Mouse (Mus musculus): ENCODE measurements around the gene Ptpn4. TPM values are rescaled to one million over a fixed set of nuclear protein-coding genes. Genes with fewer than 3 reads are reported as not detected.

Gene Ptpn4
- polyA plus RNA-seq, 1 experiment from 2014 or later = 19.4 TPM

DNA sequence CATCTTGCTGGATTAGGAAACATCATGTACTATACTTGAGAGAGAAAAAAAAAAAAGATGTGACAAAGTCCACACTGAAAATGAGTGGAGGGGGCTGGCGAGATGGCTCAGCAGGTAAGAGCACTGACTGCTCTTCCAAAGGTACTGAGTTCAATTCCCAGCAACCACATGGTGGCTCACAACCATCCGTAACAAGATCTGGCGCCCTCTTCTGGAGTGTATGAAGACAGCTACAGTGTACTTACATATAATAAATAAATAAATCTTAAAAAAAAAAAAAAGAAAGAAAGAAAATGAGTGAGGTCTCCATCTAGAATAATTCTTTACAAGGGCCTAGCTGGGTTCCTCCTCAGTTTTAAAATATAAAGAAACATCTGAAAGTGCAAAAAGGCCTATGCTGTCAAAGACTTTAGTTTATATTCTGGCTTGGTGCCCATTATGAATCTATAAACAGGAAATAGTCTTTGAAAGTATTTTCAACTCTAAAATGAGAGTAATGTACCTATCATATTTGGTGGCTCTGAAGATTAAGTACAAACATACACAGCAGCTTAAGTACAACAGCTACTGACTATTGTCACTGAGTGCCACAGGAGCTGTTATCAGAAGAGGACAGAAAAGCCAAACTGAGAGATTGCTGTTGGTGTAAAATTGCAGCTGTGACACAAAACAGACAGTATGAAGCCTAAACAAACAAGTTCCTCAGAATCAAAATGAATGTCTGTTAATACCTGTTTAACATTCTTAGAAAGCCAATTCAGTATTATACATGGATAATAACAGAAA is 151.4 kb downstream of the Ptpn4 start:
- no peaks in the 10 kb centered on the region for H3K9me3 ChIP-seq (ENCODE audit: control insufficient read depth, low read length)
- no peak overlapping the region for H3K27ac ChIP-seq (ENCODE audit: low read depth, low read length)
- H3K9ac ChIP-seq (ENCODE audit: low read length) = no peak overlapping the region
- no peak overlapping the region for H3K4me2 ChIP-seq (ENCODE audit: low read depth, low read length, severe bottlenecking)
- H3K36me3 ChIP-seq (ENCODE audit: control insufficient read depth, insufficient read depth, low read length) = no peaks in the 10 kb centered on the region
- ATAC-seq (replicated peaks; ENCODE audit: low FRiP score) (no peak), DNase-seq (ENCODE audit: low spot score) (no peak)
- H3K4me1 ChIP-seq (replicated peaks; ENCODE audit: control insufficient read depth, insufficient read depth, low read length) = no peaks in the 10 kb centered on the region
- WGBS = 89% methylated on average over 3 of the region's 3 CpGs
- H3K4me3 ChIP-seq (ENCODE audit: low read depth, low read length) = no peak overlapping the region
- H3K27me3 ChIP-seq (ENCODE audit: control insufficient read depth, insufficient read depth, low read length) = no peaks in the 10 kb centered on the region

DNA sequence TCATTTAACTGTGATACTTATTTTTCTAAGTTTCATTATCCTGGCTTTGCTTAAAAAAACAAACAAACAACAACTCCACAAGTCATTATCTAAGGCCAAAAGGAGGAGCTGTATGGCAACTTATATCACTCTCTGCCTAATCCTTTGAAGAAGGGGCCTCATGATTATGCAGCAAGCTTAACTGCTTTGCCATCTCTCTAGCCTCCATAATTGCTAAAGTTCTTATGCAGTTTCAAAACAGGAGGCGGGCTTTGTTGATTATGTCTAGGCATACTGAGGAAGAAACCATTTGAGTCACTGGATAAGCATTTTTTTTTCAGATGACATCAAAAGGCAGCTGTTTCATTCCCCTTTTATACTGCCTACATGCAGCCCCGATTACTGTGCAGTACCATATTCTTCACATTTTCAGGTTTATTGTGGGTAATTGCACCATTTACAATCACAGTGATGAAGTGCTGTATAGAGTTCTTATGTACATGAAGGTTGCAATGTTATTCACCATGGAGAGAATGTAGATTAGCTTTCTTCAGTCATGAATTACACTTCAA is 155.7 kb downstream of the Ptpn4 start:
- no peaks in the 10 kb centered on the region for H3K4me1 ChIP-seq (replicated peaks; ENCODE audit: control insufficient read depth, insufficient read depth, low read length)
- H3K27ac ChIP-seq (ENCODE audit: low read depth, low read length) = no peak overlapping the region
- peak; percentile 30 for ATAC-seq (replicated peaks; ENCODE audit: low FRiP score)
- no peaks in the 10 kb centered on the region for H3K9me3 ChIP-seq (ENCODE audit: control insufficient read depth, low read length)
- no peak for DNase-seq (ENCODE audit: low spot score)
- H3K27me3 ChIP-seq (ENCODE audit: control insufficient read depth, insufficient read depth, low read length) = no peaks in the 10 kb centered on the region
- H3K4me3 ChIP-seq (ENCODE audit: low read depth, low read length) = no peak overlapping the region
- H3K36me3 ChIP-seq (ENCODE audit: control insufficient read depth, insufficient read depth, low read length) = no peaks in the 10 kb centered on the region
- WGBS = 45% methylated on average over 2 of the region's 2 CpGs
- H3K4me2 ChIP-seq (ENCODE audit: low read depth, low read length, severe bottlenecking) = no peak overlapping the region
- H3K9ac ChIP-seq (ENCODE audit: low read length) = no peak overlapping the region

DNA sequence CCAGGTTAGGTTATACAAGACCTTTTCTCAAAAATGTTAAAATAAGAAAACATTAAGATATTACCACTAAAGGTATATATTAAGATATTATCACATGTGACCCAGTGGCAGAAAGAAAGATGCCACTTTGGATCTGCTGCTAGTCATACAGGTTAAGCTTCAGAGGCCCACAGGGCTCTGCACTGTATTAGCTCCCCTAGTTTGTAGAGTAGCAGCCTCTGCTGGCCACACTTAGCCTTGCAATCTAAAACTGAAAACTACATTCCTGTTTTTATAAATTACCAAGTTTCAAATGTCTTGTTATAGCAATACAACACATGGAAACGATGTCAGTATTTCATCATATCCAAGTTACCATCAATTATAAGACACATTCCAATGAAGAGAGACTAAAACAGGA is 162.4 kb downstream of the Ptpn4 start:
- H3K4me1 ChIP-seq (replicated peaks; ENCODE audit: control insufficient read depth, insufficient read depth, low read length) = no peaks in the 10 kb centered on the region

DNA sequence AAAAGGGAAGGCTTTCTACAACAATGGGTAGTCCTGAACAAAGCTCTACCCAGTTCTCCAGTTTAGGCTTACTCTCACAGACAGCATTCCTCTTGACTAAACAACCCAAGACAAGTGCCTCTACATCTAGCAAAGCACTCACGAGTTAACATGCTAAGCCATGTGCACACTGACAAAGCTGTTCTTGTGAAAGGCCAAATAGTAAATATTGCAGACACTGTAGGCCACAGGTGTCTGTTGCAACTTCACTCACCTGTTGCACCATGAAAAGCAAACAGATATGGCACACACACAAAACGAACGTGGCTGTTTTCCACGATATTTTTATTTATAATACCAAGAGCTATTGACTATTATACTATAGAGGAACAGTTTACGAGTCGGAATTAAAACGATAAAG is 170.5 kb downstream of the Ptpn4 start:
- no peaks in the 10 kb centered on the region for H3K4me1 ChIP-seq (replicated peaks; ENCODE audit: control insufficient read depth, insufficient read depth, low read length)
- H3K4me3 ChIP-seq (ENCODE audit: low read depth, low read length) = no peak overlapping the region
- WGBS = 92% methylated on average over 7 of the region's 7 CpGs
- no peak for DNase-seq (ENCODE audit: low spot score)
- no peak overlapping the region for H3K27ac ChIP-seq (ENCODE audit: low read depth, low read length)
- no peak overlapping the region for H3K9ac ChIP-seq (ENCODE audit: low read length)
- H3K4me2 ChIP-seq (ENCODE audit: low read depth, low read length, severe bottlenecking) = no peak overlapping the region
- no peak for ATAC-seq (replicated peaks; ENCODE audit: low FRiP score)
- no peaks in the 10 kb centered on the region for H3K9me3 ChIP-seq (ENCODE audit: control insufficient read depth, low read length)
- no peaks in the 10 kb centered on the region; the same call in 1 of the 2 replicates for H3K36me3 ChIP-seq (ENCODE audit: control insufficient read depth, insufficient read depth, low read length)
- no peaks in the 10 kb centered on the region for H3K27me3 ChIP-seq (ENCODE audit: control insufficient read depth, insufficient read depth, low read length)

More for the DNA sequence above, 162.4 kb downstream of the Ptpn4 start:
- Histone ChIP-seq H3K27ac (ENCODE audit: low read depth, low read length) (no peak overlapping the region), H3K4me3 (ENCODE audit: low read depth, low read length) (no peak overlapping the region), H3K9me3 (ENCODE audit: control insufficient read depth, low read length) (no peaks in the 10 kb centered on the region), H3K9ac (ENCODE audit: low read length) (no peak overlapping the region), H3K36me3 (ENCODE audit: control insufficient read depth, insufficient read depth, low read length) (no peaks in the 10 kb centered on the region), H3K4me2 (ENCODE audit: low read depth, low read length, severe bottlenecking) (no peak overlapping the region), H3K27me3 (ENCODE audit: control insufficient read depth, insufficient read depth, low read length) (no peaks in the 10 kb centered on the region)
- no peak for DNase-seq (ENCODE audit: low spot score)
- ATAC-seq (replicated peaks; ENCODE audit: low FRiP score) = 0 out of 2 replicates have a peak, but pooled peaks have one; percentile 53
- 88% methylated on average over 1 of the region's 1 CpGs for WGBS

DNA sequence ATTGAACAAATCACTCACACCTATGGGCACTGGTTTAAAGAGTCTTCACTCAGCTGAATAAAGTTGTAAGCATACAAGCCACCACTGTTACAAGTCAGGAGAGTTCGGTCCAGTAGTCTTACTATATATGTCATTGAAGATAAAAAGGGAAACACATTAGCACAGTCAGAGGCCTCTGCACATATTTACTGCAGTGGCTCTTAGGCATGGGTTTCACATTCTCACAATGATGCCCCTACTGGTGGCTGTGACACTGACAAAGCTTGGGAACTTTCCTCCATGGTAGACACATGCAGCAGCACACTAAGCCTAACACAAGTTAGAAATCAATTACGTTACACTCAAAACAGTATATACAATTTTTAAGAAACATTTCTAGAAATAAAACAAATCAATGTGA is 183.1 kb downstream of the Ptpn4 start:
- 92% methylated on average over 2 of the region's 2 CpGs for WGBS
- no peaks in the 10 kb centered on the region for H3K36me3 ChIP-seq (ENCODE audit: control insufficient read depth, insufficient read depth, low read length)
- H3K4me3 ChIP-seq (ENCODE audit: low read depth, low read length) = no peak overlapping the region
- ATAC-seq (replicated peaks; ENCODE audit: low FRiP score) = no peak
- H3K9me3 ChIP-seq (ENCODE audit: control insufficient read depth, low read length) = no peaks in the 10 kb centered on the region
- H3K27ac ChIP-seq (ENCODE audit: low read depth, low read length) = no peak overlapping the region
- no peak overlapping the region for H3K4me2 ChIP-seq (ENCODE audit: low read depth, low read length, severe bottlenecking)
- DNase-seq (ENCODE audit: low spot score) = no peak
- H3K27me3 ChIP-seq (ENCODE audit: control insufficient read depth, insufficient read depth, low read length) = no peaks in the 10 kb centered on the region
- H3K4me1 ChIP-seq (replicated peaks; ENCODE audit: control insufficient read depth, insufficient read depth, low read length) = no peaks in the 10 kb centered on the region
- no peak overlapping the region for H3K9ac ChIP-seq (ENCODE audit: low read length)

DNA sequence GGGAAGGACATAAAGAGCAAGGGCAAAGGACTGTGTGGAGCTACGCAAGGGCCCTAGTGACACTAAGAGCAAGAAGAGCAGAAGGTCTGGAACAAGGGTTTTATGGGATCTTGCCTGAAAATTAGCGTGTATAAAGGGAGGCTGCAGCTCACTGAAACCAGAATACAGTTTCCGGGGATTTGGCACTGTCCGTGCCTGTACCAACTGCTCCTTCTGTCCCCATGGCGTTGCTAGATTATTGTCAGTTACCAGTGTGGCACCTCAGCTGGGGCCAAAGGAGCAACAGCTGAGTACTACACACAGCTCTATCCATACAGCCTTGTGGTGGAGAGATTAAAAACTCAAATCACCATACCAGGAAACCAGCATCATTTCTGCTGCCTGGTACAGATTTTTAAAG is 187.0 kb downstream of the Ptpn4 start:
- H3K4me1 ChIP-seq (replicated peaks; ENCODE audit: control insufficient read depth, insufficient read depth, low read length) = no peaks in the 10 kb centered on the region; the same call in 1 of the 2 replicates
- H3K27me3 ChIP-seq (ENCODE audit: control insufficient read depth, insufficient read depth, low read length) = no peaks in the 10 kb centered on the region
- H3K4me2 ChIP-seq (ENCODE audit: low read depth, low read length, severe bottlenecking) = no peak overlapping the region
- ATAC-seq (replicated peaks; ENCODE audit: low FRiP score) (no peak), DNase-seq (ENCODE audit: low spot score) (no peak)
- no peaks in the 10 kb centered on the region for H3K36me3 ChIP-seq (ENCODE audit: control insufficient read depth, insufficient read depth, low read length)
- H3K9ac ChIP-seq (ENCODE audit: low read length) = no peak overlapping the region
- H3K9me3 ChIP-seq (ENCODE audit: control insufficient read depth, low read length) = no peaks in the 10 kb centered on the region
- 93% methylated on average over 5 of the region's 5 CpGs for WGBS
- H3K4me3 ChIP-seq (ENCODE audit: low read depth, low read length) = no peak overlapping the region
- no peak overlapping the region for H3K27ac ChIP-seq (ENCODE audit: low read depth, low read length)

DNA sequence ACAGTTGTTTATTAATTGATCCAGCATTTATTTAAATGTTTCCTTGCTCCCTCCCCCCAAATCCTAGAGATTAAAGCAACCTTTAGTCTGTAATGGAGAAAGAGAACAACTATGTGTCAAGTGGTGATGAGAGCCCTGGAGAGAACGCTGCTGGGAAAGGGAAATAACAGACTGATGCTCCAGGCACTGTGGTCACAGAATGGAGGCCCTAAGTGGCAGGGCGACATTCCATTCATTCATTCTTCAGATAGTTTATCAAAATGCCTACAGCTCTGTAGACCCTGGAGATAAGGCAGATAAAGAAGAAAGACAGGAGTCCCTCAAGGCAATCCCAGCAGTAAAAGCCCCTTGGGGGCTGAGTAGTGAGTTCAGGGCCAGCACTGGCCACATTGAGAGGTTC is 187.8 kb downstream of the Ptpn4 start:
- WGBS = 79% methylated on average over 2 of the region's 2 CpGs
- no peaks in the 10 kb centered on the region for H3K27me3 ChIP-seq (ENCODE audit: control insufficient read depth, insufficient read depth, low read length)
- no peak overlapping the region for H3K4me3 ChIP-seq (ENCODE audit: low read depth, low read length)
- no peaks in the 10 kb centered on the region for H3K36me3 ChIP-seq (ENCODE audit: control insufficient read depth, insufficient read depth, low read length)
- DNase-seq (ENCODE audit: low spot score) (no peak), ATAC-seq (replicated peaks; ENCODE audit: low FRiP score) (no peak)
- no peak overlapping the region for H3K27ac ChIP-seq (ENCODE audit: low read depth, low read length)
- H3K9ac ChIP-seq (ENCODE audit: low read length) = no peak overlapping the region
- no peak overlapping the region for H3K4me2 ChIP-seq (ENCODE audit: low read depth, low read length, severe bottlenecking)
- no peaks in the 10 kb centered on the region; the same call in 1 of the 2 replicates for H3K4me1 ChIP-seq (replicated peaks; ENCODE audit: control insufficient read depth, insufficient read depth, low read length)
- H3K9me3 ChIP-seq (ENCODE audit: control insufficient read depth, low read length) = no peaks in the 10 kb centered on the region

DNA sequence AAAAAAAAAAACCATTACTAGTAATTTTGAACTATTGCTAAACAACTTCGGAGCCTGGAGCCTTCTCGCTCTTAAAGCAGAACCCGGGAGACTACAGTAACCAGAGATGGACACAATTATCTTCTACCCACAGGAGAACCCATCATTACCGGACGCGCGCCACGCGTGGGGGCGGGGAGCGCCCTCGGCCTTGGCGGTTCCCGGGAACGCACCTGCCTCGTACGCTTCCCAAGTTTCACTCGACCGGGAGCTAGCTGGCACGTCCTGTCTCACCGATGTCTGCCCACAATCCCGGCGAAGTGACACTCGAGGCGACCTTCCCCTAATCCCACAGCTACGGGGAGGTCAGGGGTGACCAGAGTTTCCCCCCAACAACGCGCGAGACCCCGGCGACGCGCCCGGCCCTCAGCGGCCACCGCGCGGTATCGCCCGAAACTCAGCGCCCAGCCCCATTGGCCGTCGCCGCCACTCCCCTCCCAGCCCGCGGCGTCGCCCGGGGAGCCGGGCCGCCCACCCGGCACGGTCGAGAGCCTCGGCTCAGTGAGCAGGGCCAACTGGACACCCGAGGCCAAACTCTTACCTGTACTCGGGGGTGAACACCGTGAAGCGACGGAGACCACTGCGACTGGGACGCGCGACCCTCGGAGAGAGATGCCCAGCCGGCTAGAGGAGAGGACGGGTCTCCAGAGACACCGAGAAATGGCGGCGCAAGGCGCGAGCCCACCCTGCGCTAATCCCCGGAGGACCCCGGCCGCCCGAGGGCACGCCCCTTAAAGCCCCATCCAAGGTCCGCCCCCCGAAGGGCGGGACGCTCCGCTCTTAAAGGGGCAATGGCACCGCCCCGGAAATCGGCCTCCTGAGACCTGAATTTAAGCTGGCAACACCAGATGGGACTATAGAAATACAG is 189.0 kb downstream of the Ptpn4 start, which contains the start of gene Epb41l5:
Epb41l5 (minus strand) TSS at position 796 of the 907 bp plus-strand sequence.
- peak; percentile 98 for ATAC-seq (replicated peaks; ENCODE audit: low FRiP score)

More for the DNA sequence above, 189.0 kb downstream of the Ptpn4 start, which contains the start of gene Epb41l5:
- H3K4me2 ChIP-seq (ENCODE audit: low read depth, low read length, severe bottlenecking) = peak within 1 kb of the TSS; percentile 78
- H3K27me3 ChIP-seq (ENCODE audit: control insufficient read depth, insufficient read depth, low read length) = no peaks in the 10 kb centered on the region
- H3K4me3 ChIP-seq (ENCODE audit: low read depth, low read length) = peak within 1 kb of the TSS; percentile 79
- H3K27ac ChIP-seq (ENCODE audit: low read depth, low read length) = peak within 1 kb of the TSS; percentile 79
- WGBS = under 1% methylated on average over 85 of the region's 86 CpGs
- peak; percentile 95 for DNase-seq (ENCODE audit: low spot score)
- H3K9ac ChIP-seq (ENCODE audit: low read length) = peak within 1 kb of the TSS; percentile 73
- no peaks in the 10 kb centered on the region for H3K9me3 ChIP-seq (ENCODE audit: control insufficient read depth, low read length)
- no peaks in the 10 kb centered on the region for H3K36me3 ChIP-seq (ENCODE audit: control insufficient read depth, insufficient read depth, low read length)
- no peaks in the 10 kb centered on the region; the same call in 1 of the 2 replicates for H3K4me1 ChIP-seq (replicated peaks; ENCODE audit: control insufficient read depth, insufficient read depth, low read length)
